Mouse (Mus musculus) cerebellum, postnatal 4 days (tissue): ENCODE results near the gene 4930438A08Rik.
"Not testable (repeated sequence)": the region's sequence is repeated elsewhere in the genome, so short reads cannot be mapped to it uniquely, and the experiment has no call there.

ENCODE experiments used
- DNase-seq, 2 experiments: peaks; one replicate each; pipeline ENCODE4 v3.0.0; 2022; ENCODE audit warnings: low spot score in 2 of 2, mixed read lengths in 1 of 2

Gene 4930438A08Rik

GRCm38 (mm10) chr11:58274572-58274971 is at the start of gene 4930438A08Rik:
Gene 4930438A08Rik (plus strand): TSS chr11:58274799.
- no peak for DNase-seq

DNA sequence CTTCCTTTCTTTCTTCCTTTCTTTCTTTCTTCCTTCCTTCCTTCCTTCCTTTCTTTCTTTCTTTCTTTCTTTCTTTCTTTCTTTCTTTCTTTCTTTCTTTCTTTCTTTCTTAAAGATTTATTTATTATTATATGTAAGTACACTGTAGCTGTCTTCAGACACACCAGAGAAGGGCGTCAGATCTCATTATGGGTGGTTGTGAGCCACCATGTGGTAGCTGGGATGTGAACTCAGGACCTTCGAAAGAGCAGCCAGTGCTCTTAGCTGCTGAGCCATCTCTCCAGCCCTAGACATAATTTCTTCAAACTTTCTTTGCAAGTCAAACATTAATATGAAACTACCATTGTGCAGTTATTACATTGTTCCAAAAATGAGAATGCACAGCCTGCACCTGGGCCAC is 49.7 kb upstream of the 4930438A08Rik start:
- not testable (repeated sequence) for DNase-seq

- peak in 1 of 2 experiments; percentile 68 for DNase-seq
Observed at GRCm38 (mm10) chr11:58225655-58226054, 48.9 kb upstream of the 4930438A08Rik start.

- no peak for DNase-seq
Observed at GRCm38 (mm10) chr11:58226425-58226824, 48.2 kb upstream of the 4930438A08Rik start.

DNA sequence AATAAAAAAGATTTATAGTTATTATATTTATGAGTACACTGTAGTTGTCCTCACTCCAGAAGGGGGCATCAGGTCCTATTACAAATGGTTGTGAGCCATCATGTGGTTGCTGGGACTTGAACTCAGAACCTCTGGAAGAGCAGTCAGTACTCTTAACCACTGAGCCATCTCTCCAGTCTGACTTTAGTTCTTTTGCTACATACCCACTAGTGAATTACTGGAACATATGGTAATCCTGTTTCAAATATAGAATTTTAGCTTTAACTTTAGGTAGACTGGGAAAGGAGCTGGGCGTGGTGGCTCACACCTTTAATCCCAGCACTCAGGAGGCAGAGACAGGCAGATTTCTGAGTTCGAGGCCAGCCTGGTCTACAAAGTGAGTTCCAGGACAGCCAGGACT is 46.6 kb upstream of the 4930438A08Rik start:
- DNase-seq: not testable (repeated sequence)

DNA sequence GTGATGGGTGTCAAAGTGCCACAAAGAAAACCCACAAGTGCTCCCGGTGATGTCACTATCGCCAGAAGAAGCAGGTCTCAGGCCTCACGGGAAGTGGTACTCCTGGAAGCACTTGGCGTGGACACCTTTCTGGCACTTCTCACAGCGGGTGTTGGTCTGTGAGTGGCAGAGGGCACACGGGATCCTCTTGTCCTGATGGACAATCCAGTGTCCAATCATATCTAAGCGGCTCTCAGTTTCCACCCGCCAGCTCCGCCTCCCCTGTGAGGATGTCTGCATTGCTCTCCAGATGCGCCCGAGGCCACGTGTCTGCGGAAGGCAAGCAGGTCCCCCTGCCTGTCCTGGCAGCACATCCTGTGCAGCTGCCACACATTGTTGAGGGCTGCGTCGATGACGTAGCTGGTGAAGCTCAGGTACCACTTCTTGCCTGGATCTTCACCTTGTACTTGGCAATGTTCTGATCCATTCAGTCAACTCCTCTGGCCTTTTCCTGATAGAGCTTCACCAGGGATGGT is 44.1 kb upstream of the 4930438A08Rik start:
- DNase-seq: no peak

DNA sequence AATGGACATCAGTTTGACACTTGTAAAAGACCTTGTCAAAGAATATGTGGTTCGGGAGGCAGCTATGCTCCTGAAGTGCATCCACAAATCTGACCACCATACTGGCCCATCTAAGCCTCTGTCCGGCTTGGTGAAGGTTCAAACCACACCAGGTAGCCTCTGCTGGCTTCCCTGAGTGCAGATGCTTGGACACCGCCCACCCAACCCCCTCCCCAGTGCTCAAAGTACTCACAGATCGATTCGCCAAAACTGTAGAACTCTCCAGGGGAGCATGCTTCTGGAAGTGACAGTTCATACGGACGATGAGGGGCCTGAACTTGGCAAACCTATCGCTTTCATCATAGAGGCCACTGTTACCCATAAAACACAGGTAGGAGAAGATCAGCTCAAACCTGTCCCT is 43.4 kb upstream of the 4930438A08Rik start:
- DNase-seq: no peak

DNA sequence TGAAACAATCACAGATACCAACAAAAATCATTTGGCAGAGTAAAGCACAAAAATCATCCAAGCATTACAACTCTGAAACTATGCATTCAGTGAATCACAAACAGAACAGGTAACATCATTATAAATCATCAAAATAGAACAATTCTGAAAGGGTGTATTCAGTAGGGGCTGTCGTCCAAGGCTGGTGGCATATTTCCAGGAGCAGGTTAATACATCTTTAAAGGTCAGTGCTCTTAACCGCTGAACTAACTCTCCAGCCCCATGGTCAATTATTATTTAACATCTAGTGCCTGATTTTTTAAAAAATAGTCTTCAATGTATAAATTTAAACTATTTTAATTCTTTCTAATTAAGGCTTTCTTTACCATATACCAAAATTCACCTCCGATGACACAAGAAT is 40.0 kb upstream of the 4930438A08Rik start:
- not testable (repeated sequence) for DNase-seq

DNA sequence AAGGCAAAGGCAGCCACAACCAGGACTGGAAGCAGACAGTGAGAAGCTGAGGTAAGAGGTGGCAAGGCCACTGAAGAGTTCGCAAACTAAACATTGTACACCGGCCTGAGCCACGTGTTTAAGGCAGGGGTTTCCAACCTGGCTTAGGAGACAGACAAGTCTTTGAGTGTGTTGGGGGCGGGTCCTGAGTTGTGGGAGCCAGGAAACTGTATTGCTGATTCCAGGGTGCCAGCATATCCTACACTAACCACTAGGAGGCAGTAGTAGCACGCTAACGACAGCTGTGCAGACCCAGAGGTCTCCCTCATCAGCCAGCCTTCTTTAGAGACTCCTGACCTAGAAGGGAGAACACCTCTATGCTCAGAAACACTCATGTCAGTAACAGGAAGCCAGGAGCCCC is 39.4 kb upstream of the 4930438A08Rik start:
- no peak for DNase-seq

- DNase-seq: peak in 1 of 2 experiments; percentile 34
Observed at GRCm38 (mm10) chr11:58238840-58239791, 35.5 kb upstream of the 4930438A08Rik start.

- DNase-seq: no peak
Observed at GRCm38 (mm10) chr11:58247294-58247693, 27.3 kb upstream of the 4930438A08Rik start.

- DNase-seq: no peak
Observed at GRCm38 (mm10) chr11:58249203-58249981, 25.2 kb upstream of the 4930438A08Rik start.

DNA sequence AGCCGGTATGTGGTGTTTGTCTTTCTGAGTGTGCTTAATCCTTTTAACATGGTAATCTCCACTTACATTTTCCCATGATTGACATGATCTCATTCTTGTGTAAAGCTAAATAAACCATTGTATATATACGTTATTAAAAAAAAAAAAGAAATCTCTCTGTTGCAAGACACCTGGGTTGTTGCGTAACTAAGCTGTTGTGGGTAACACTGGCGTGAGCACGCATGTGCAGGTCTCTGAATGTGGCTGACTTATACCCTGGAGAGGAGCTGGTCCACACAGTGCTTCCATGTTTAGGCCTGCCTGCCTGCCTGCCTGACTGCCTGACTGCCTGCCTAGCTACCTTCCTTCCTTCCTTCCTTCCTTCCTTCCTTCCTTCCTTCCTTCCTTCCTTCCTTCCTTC is 24.0 kb upstream of the 4930438A08Rik start:
- DNase-seq: no peak

GRCm38 (mm10) chr11:58254411-58254810 is 20.2 kb upstream of the 4930438A08Rik start:
- no peak for DNase-seq

DNA sequence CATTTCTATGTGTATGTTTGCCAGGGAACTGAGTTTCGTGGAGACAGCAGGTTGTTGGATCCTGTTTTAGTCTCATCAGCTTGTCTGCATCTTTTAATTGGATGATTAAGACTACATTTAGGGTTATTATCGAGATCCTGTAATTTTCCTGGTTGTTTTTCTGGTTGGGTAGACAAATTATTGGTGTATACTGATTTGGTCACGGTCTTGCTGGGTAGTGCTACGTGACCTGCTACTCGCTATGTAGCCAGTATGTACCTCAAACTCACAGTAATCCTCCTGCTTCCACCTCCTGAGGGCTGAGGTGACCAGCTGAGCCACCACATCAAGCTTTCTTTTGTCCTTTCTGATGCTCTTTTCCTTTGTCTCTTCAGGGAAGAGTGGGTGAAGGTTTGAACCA is 16.8 kb upstream of the 4930438A08Rik start:
- DNase-seq: no peak

GRCm38 (mm10) chr11:58260156-58260555 is 14.4 kb upstream of the 4930438A08Rik start:
- DNase-seq: no peak

- no peak for DNase-seq
Observed at GRCm38 (mm10) chr11:58261826-58262225, 12.8 kb upstream of the 4930438A08Rik start.

DNA sequence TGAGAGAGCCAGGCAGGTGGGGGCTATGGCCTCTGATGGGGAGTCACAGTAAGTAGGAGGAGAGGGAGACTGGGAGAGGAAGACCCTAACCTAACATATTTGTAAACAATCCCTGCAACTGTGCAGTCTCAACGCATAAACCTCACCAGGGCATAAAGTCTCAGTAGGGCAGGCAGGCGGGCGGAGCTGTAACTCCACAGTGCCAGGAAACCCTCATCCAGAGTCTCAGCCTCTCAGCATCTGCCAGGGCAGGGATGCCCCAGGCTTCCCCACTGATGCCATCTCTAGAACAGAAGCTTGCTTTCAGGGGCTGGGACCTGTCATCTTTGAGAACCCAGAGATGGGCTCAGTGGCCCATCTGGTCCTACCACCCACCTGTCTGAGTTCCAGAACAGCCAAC is 12.3 kb upstream of the 4930438A08Rik start:
- DNase-seq: no peak

GRCm38 (mm10) chr11:58263516-58263915 is 11.1 kb upstream of the 4930438A08Rik start:
- DNase-seq: no peak

DNA sequence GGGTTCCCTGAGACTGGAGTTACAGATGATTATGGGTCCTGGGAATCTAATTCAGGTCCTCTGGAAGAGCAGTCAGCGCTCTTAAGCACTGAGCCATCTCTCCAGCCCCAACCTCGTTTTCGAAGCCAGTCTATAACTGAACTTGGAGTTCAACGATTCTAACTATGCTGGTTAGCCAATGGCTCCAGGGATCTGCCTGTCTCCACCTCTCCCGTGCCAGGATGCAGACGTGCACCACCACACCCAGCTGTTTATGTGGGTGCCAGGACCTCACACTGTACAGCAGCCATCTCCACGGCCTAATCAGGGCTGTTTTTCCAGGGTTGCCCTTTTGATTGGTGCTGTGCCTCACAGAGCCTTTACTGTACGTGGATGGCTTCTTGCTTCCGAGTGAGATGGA is 10.1 kb upstream of the 4930438A08Rik start:
- no peak for DNase-seq

GRCm38 (mm10) chr11:58268285-58268684 is 6.3 kb upstream of the 4930438A08Rik start:
- DNase-seq: no peak

- no peak for DNase-seq
Observed at GRCm38 (mm10) chr11:58275756-58276155, 1.2 kb downstream of the 4930438A08Rik start.
